Mouse (Mus musculus) spleen, adult 18-20 months (tissue): Measurements from ENCODE around the gene Gm44805.
"Not testable (repeated sequence)": the region's sequence is repeated elsewhere in the genome, so short reads cannot be mapped to it uniquely, and the experiment has no call there.

Experiments used
- DNase-seq, 2 experiments: peaks; one replicate each; pipeline ENCODE4 v3.0.0; 2022; ENCODE audit warnings: mixed read lengths in 2 of 2

Gm44805 gene

DNA sequence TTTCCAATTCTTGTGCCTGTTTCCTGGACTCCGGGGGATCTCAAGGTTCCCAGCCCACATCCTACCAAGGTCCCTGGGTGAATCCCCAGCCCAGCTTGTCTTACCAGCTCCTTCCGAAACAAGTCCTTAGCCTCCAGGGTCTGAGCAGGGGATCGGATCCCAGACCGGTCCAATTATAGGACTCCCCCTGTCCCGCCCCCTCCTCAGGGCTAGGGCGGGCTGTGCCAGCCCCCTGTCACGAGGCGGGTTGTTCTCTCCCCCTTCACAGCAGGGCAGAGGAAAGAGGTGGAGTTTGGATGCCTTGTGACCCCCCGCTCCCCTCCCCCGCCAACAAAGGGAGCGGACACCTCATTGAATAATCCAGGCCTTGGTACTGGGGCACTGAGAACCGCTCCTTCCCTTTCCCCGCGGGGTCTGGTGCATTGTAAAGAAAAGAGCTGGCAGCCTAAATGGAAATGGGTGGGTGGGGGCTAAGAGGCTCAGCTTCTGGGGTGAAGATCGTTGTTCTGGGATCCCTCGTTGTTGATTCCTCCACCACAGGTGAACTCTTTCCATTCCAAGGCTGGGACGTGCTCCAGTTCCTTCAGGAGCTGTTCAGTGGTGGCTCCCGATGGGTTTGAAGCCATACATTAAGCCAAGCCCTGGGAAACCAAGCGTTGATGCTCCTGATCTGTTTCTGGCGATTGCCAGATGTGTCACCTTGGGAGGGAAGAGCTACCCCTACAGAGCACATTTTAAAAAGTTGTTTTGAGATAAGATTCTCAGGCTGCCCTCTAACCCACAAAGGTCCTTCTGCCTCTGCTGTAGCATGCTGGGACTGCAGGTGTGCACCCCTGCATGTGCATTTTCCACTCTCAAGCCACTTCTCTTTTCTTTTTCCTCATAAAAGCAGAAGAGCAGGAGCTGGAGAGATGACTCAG is 17.9 kb upstream of the Gm44805 start, which contains the start of gene Apoe:
Gene Apoe, minus strand, starts transcription at position 282 of the 920 bp plus-strand sequence.
- DNase-seq: peak; percentile 36 to 47

DNA sequence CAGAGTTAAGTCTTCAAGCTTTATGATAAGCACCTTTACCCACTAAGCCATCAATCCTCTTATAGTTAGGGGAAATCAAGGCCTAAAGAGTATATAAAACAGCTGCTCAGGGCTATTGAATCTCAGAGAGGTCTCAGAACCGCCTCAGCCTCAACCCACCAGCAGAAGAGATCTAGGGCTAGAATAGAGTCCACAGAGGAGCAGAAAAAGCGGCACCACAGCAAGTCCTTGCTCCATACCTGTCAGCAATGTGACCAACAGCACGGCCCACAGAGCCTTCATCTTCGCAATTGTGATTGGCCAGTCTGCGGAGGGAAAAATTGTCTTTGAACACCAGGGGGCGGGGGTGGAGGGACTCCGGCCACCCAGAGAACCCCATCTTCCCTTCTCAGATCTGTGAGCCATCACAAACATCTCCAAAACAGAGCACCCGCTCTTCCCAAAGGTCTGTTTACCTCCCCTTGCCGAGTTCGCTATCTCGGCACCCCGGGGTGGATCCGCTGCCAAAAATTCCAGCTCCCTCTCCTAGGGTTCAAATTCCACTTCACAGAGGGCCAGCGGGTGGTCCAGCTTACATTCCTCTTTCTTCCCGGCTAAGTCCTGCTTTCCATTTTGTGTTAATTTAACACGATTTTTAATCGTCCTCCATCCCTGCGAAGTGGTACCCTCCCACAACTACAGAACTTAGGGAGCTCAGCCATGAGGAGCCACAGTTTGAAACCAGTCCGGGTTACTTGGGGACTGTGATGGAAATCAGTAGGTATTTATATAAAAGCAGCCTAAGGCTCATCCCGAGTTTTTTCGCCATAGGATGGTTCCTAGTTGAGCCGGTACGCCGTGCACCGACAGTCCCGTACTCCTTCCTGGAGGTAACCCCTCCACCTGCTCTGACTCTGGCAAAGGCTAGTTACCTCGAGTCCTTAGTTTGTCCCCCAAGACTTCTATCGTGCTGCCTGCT is 17.0 kb upstream of the Gm44805 start:
- no peak for DNase-seq

DNA sequence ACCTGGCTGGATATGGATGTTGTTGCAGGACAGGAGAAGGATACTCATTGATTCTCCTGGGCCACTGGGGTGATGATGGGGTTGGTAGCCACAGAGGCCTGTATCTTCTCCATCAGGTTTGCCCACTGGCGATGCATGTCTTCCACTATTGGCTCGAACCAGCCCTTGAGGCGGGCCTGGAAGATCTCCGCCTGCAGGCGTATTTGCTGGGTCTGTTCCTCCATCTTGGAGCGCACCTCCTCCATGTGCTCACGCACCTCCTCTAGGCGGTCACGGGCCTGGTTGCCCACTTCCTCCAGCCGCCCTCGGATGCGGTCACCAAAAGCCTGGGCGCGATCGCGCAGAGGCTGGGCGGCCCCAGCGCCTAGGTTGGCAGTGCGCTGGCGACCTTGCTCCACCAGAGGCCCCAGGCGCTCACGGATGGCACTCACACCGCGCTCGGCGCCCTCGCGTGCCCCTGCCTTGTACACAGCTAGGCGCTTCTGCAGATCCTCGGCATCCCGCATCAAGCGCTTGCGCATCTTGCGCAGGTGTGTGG is 15.2 kb upstream of the Gm44805 start:
- no peak for DNase-seq

- DNase-seq: no peak
Measured at GRCm38 (mm10) chr7:19695881-19696280, 14.7 kb upstream of the Gm44805 start.

DNA sequence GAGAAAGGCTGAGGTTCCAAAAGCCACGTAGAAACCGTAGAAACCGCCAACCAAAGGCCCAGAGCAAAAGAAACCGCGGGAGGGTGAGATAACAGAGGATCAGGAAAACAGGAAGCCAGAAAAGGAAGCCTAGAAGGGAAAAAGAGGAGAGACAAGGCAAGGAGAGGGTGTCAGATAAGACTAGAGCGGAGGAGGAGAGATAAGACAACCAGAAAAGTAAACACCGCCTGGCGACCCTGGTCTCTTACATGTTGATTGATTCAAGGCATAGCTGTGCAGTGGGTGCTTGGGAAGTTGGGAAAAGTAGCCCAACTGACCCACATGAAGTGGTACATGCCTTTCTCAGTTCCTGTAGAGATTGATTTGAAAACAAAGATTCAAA is 14.0 kb upstream of the Gm44805 start:
- DNase-seq: no peak

- no peak for DNase-seq
Measured at GRCm38 (mm10) chr7:19694336-19695212, 13.4 kb upstream of the Gm44805 start.

DNA sequence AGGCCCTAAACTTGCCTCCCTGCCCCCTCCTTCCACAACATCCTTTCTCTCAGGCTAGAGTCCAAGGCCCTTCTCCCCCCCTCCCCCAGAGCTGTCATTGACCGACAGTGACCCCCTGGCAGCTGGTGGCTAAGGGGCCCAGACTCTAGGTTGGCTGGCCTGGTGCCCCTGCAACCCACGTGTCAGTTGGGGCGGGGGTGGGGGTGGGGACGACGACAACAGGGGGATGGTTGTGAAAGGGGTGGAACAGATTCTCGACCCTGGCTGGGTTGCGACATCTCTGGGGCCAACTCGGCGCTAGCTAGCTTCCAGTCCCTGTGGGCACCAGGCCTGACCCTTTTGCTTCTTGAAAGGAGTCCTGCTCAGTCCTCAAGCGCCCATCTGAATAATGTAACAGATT is 12.2 kb upstream of the Gm44805 start:
- peak in 1 of 2 experiments; percentile 16 for DNase-seq

DNA sequence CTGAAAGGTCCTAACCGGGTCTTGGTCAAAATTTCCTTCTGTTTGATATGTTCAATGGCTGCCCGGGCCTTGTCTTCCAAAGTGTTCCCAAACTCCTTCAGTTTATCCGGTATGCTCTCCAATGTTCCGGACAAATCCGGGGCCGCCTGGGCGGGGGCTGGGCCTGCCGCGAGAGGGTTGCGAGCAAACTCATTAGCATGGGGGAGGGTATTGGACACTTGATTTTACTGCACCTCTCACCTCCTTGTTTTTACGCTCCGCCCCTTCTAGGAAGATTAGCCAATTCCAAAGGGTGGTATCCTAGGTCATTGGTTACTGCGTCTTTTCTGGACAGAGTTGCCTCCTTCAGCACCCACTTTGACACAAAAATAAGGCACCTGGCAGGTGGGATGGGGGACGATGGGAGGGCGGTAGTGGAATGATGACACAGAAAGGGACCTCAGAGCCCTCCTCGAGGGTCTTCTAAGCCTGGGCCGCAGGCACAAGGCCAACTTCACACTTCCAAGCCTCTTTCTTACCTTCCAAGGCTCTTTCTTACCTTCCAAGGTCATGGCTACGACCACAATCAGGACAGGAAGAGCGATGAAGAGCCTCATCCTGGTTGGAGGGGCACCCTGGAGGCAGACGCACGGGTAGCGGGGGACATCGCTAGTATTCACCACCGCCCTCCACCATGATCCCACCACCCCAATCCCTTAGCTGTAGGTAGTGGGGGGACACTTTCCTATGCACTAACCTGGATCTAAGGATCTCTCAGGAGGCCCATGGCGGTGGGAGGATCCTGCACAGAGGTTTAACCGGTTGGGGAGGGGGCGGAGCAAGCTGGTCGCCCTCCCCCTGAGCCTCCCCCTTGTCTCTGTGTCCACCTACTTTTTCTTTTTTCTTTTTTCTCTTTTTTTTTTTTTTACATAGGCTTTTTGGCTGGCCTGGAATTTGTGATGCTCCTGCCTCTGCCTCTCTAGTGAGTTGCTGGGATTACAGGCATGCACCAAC is 10.9 kb upstream of the Gm44805 start, which contains the start of gene Apoc1:
Gene Apoc1, minus strand, starts transcription at position 788 of the 993 bp plus-strand sequence.
- DNase-seq: no peak

DNA sequence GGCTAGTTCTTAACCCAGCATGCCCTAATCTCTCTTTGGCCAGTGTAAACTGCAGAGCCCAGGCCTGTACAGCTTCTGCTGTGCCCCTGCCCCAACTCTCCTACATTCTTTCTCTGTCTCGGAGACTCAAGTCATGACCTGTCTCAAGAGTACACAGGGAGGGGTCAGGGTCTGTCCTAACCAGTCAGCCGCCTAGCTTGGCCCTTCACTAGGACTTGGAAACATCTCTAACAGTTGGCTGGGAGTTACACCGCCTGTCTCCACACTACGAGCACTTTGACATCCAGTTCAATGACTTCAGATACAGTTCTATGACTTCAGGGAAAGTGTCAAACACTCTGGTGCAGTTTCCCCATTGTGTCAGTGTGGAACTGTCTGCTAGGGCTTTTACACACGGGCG is 10.2 kb upstream of the Gm44805 start:
- no peak for DNase-seq

DNA sequence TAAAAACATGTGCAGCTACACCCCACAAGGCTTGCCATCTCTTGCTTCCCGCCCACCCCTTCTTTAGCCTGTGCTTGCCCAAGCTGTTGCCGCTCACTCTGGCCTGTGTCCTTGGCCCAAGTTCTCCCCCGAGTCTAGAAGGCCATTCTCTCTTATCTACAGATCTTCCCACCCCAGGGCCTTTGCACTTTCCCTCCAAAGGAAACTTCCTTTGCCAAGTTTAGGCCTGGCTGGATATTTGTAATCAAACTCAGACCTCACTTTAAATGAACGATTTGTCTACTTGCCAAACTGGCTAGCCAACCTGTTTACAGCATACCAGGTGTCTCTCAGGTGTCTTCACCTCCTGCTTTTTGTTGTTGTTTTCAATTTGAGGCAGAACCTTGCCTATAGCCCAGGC is 9.6 kb upstream of the Gm44805 start:
- no peak for DNase-seq

GRCm38 (mm10) chr7:19688611-19689010 is 7.4 kb upstream of the Gm44805 start:
- no peak for DNase-seq

GRCm38 (mm10) chr7:19688101-19688500 is 6.9 kb upstream of the Gm44805 start:
- DNase-seq: no peak

- not testable (repeated sequence) for DNase-seq
Measured at GRCm38 (mm10) chr7:19686927-19687583, 5.8 kb upstream of the Gm44805 start.

DNA sequence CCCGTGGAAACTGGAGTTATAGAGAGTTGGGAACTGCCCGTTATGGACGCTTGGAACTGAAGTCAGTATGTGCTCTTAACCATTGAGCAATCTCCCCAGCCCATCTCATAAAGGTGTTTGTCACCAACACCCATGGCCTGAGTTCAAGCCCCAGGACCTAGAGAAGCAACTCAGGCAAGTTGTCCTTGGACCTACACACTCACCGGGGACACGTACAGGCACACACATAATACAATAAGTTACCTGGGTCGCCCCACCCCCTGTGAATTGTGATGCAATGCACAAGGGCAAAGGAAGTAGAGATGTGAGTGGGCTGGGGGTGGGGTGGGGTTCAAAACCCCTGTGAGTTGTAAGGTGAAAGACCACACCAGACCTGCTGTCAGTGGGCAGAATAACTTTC is 5.3 kb upstream of the Gm44805 start:
- no peak for DNase-seq

DNA sequence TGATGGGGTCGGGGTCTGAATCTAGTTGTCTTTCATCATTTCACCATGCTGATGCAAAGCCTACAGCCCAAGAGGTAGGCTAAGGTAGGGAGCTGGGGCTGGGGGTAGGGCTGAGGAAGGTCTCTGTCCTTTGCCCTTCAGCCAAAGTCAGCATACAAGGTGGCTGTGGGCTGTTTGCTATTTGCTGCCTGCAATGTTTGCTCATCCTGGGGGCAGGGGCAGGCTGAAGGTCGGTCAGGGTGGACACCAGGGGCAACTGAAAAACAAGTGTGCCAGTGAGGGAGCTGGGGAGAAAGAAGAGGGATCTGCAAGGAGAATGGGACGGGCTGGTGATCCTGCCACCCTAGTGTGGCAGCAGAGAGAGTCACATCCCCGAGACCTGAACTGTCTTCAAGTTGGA is 4.2 kb upstream of the Gm44805 start:
- DNase-seq: no peak

DNA sequence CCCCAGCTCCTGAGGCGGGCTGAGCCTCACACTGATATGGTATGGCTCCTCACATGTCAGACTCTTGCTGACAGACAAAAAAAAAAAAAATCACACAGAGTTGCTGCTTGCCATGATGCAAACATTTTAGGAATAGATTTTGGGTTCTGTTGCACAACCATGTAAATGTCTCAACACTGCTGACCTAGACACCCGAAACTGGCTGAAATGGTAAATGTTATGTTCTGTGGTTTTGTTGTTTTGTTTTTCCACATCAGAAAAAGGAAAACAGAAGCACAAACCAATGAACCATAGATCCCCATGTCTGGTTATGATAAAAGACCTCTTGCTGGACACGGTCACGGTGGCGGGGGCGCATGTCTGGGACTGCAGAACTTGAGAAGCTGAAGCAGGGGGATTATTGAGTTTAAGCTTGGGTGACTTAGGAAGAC is 2.6 kb upstream of the Gm44805 start:
- peak; percentile 50 to 54 for DNase-seq

DNA sequence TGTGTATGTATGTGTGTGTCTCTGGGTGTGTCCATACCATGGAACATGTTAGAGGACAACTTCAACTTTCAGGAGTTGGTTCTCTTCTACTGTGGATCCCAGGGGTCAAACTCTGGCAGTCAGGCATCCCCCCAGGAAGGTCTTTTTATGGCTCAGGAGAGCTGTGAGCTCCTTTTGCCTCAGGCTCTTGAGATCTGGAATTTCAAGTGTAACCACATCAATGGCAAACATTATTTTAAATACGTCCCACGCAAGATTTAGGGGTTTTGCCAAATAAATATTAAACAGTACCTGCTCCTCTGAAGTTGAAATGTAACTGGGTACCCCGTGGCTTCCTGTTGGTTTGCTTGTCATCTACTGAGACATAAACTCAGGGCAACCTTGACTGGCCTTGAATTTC is 1.8 kb upstream of the Gm44805 start:
- DNase-seq: no peak

GRCm38 (mm10) chr7:19680702-19681101 is 521 bp downstream of the Gm44805 start:
- DNase-seq: no peak

- DNase-seq: no peak
Measured at GRCm38 (mm10) chr7:19678901-19679300, 2.3 kb downstream of the Gm44805 start.

GRCm38 (mm10) chr7:19677872-19678271 is 3.4 kb downstream of the Gm44805 start, which contains the start of gene Apoc2:
Gene Apoc2 (minus strand): TSS chr7:19677941.
- no peak for DNase-seq
